Comparison of ENCODE assay signal across 1 mouse cellular context in the genomic region with DNA sequence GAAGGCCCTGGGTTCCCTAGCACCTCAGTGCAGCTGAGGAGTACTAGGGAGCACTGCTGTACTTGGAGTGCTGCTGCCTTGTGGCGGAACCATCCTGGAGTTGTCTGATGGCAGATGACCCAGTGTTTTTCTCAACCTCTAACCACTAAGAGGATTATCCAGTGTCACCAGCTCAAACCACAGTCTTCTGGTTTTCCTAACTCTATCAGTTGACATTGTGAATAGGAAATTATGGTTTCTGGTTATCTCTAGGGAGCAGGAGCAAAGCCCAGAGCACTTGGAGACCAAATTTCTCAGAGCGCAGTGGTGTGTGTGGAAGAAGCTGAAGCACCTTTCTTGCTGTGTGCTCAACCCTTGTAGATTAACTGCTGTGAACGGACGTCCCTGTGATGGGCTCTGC.
TF ChIP-seq lines count a peak whose summit lies in the region.

No protein-coding gene starts in this region.

TF ChIP-seq in MEL, 35 proteins besides CTCF, POLR2A, EP300 and RAD21 (continued from another document):
- TF ChIP-seq GATA1 (IDR thresholded peaks at IDR 0.05; ENCODE audit: low read depth, low read length) (peak; percentile 97), MXI1 (IDR thresholded peaks at IDR 0.05; ENCODE audit: low read depth, low read length) (peak; percentile 30; the same call in 1 of the 2 replicates), TCF12 (IDR thresholded peaks at IDR 0.05; ENCODE audit: low read depth, low read length) (peak; percentile 99), ETS1 (IDR thresholded peaks at IDR 0.05; ENCODE audit: low read depth, low read length) (peak; percentile 94), ZNF384 (IDR thresholded peaks at IDR 0.05; ENCODE audit: low read depth, low read length) (no peak; the same call in 1 of the 2 replicates), GABPA (IDR thresholded peaks at IDR 0.05; ENCODE audit: low read depth, low read length) (no peak), SIN3A (IDR thresholded peaks at IDR 0.05; ENCODE audit: low read length) (peak; percentile 87), MYC (IDR thresholded peaks at IDR 0.05; ENCODE audit: low read depth, low read length) (peak; percentile 58; the same call in 1 of the 2 replicates), MAX (IDR thresholded peaks at IDR 0.05; ENCODE audit: low read length) (0 out of 2 replicates have a peak, but pooled peaks have one; percentile 16)
